Mouse (Mus musculus) spleen, postnatal 0 days (tissue): ENCODE data around the gene Olfr493. TPM values are rescaled to one million over a fixed set of nuclear protein-coding genes. Genes with fewer than 3 reads are reported as not detected.

Experiments
- polyA plus RNA-seq: library from polyadenylated mRNA; unstranded; fragments of >200 nt; fragmentation: Nextera tagmentation; extraction: Ambion mirVana; gene quantifications from 2 replicates; pipeline ENCODE4 v1.2.1, GENCODE M21; 2015

Gene Olfr493
- not detected in 2 replicates for polyA plus RNA-seq

DNA sequence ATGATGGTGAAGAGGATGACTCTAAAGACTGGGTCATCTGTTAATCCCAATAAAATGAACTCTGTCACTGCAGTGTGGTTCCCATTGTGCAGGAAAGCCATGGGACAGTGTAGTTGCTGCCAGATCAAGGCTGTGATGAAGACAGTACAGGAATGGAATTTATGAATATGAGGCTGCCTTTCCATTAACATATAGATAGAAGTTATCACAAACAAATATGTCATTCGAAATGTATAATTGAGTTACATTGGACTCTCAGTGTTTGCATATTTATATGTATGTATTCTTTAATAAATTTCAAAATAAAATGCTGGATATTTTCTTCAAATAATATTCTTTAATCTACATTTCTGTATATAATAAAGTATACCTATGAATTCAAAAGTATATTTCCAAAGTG lies at the start of gene Olfr493:
Olfr493 (minus strand) TSS at position 101 of the 400 bp plus-strand sequence.

DNA sequence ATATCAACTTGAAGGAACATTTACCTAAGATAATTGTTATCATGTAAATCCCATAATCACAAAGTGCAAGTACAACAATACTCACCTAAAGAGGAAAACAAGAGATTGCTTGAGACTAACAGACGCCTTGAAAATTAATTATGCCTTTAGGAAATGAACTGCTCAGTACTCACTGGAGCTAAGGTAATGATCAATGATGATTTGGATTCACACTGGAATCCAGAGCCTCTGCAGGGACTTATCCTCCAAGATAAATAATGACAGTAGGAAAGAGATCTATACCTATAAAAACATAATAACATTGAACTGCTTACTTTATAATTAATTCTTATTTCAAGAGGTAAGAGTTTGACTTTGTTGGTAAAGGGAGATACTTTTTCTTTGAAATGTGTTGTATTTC lies 46.1 kb upstream of the Olfr493 start, which contains the start of gene Olfr495:
Olfr495 (plus strand) TSS at position 301 of the 400 bp plus-strand sequence.

DNA sequence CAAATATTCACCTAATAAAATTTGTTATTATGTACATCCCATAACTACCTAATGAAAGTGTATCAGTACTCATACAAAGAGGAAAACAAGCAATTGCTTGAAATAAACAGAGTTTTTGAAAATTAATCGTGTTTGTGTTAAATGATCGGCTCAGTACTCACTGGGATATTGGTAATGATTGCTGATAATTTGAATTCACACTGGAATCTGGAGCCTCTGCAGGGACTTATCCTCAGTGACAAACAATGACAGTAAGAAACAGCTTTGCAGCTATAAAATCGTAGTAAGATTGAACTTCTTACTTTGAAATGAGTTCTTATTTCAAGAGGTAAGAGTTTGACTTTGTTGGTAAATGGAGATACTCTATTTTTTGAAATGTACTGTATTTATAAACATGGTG lies 18.3 kb upstream of the Olfr493 start, which contains the start of gene Olfr494:
Olfr494 (plus strand) TSS at position 301 of the 400 bp plus-strand sequence.

DNA sequence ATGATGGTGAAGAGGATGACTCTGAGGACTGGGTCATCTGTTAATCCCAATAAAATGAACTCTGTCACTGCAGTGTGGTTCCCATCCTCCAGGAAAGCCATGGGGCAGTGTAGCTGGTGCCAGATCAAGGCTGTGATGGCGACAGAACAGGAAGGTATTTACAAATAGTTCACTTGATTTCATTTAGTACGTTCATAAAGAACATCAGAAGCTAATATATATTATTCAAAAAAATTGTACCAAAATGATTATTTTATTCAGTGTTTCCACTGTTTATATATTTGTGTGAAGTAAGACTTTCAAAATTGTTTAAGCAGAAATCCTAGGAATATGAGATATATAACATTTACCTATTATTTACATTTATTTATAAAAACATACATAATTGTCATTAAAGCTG lies 23.2 kb downstream of the Olfr493 start, which contains the start of gene Olfr492:
Olfr492 (minus strand) TSS at position 101 of the 400 bp plus-strand sequence.

DNA sequence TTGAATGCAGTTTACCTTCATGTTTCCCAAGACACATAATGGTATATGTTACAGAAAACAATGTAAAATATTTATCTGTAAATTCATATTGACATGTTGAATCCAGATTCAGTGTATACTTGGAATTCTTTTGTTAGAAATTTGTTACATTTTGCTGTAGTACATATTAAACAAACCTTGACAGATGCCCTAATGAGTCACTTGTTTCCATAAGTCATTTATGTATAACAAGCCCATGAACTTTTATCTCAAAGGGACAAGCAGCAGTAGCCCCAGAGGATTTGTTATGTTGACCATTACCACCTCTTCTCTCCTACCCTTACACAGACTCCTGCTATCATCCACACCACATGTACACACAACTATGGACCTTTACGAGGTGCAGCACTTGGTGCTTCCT lies 33.6 kb downstream of the Olfr493 start, which contains the start of gene Olfr491:
Olfr491 (plus strand) TSS at position 301 of the 400 bp plus-strand sequence.

Other genes starting within 250 kb of the Olfr493 start
- 0.12 TPM in 2 replicates for gene Olfr482, start 249.4 kb downstream of the Olfr493 start, polyA plus RNA-seq
- not detected in 2 replicates for gene Olfr483, start 246.1 kb downstream of the Olfr493 start, polyA plus RNA-seq
- gene Olfr484, start 219.5 kb downstream of the Olfr493 start, polyA plus RNA-seq, result not detected in 2 replicates
- gene Olfr485, start 187.1 kb downstream of the Olfr493 start, polyA plus RNA-seq, result not detected in 2 replicates
- not detected in 2 replicates for gene Olfr486, start 174.2 kb downstream of the Olfr493 start, polyA plus RNA-seq
- gene Olfr487, start 132.3 kb downstream of the Olfr493 start, polyA plus RNA-seq, result not detected in 2 replicates
- gene Olfr488, start 88.6 kb downstream of the Olfr493 start, polyA plus RNA-seq, result not detected in 2 replicates
- not detected in 2 replicates for gene Olfr490, start 58.0 kb downstream of the Olfr493 start, polyA plus RNA-seq
- gene Olfr491, start 33.5 kb downstream of the Olfr493 start, polyA plus RNA-seq, result not detected in 2 replicates
- gene Olfr492, start 23.3 kb downstream of the Olfr493 start, polyA plus RNA-seq, result not detected in 2 replicates
- not detected in 2 replicates for gene Olfr494, start 18.4 kb upstream of the Olfr493 start, polyA plus RNA-seq
- not detected in 2 replicates for gene Olfr495, start 46.2 kb upstream of the Olfr493 start, polyA plus RNA-seq
- not detected in 2 replicates for gene Olfr497, start 73.4 kb upstream of the Olfr493 start, polyA plus RNA-seq
- not detected in 2 replicates for gene Olfr498, start 118.3 kb upstream of the Olfr493 start, polyA plus RNA-seq
- not detected in 2 replicates for gene Olfr502, start 178.1 kb upstream of the Olfr493 start, polyA plus RNA-seq
- gene Olfr503, start 197.5 kb upstream of the Olfr493 start, polyA plus RNA-seq, result not detected in 2 replicates
- gene Olfr504, start 218.8 kb upstream of the Olfr493 start, polyA plus RNA-seq, result not detected in 2 replicates